Mouse (Mus musculus): ENCODE results near the gene Nrp1. TPM values are rescaled to one million over a fixed set of nuclear protein-coding genes. Genes with fewer than 3 reads are reported as not detected.

Gene Nrp1
- polyA plus RNA-seq, 1 experiment from 2014 or later = 8.7 TPM

GRCm38 (mm10) chr8:128362940-128363595 is 4.7 kb downstream of the Nrp1 start:
- ATAC-seq (peak; percentile 53), DNase-seq (peak; percentile 75)
- Histone ChIP-seq H3K4me2 (ENCODE audit: low read depth, low read length) (peak overlapping the region; percentile 31), H3K27me3 (ENCODE audit: insufficient read depth, low read length) (peaks cover 22% of the 10 kb centered on the region), H3K9ac (replicated peaks) (no peak overlapping the region), H3K9me3 (ENCODE audit: low read length) (no peaks in the 10 kb centered on the region), H3K4me1 (ENCODE audit: insufficient read depth) (no peaks in the 10 kb centered on the region), H3K36me3 (replicated peaks; ENCODE audit: insufficient read depth, low read length) (no peaks in the 10 kb centered on the region), H3K4me3 (ENCODE audit: low read depth, low read length) (no peak overlapping the region), H3K27ac (ENCODE audit: low read depth) (no peak overlapping the region)
- TF ChIP-seq CTCF (IDR thresholded peaks at IDR 0.05; ENCODE audit: low read depth) = peak; percentile 96
- no peak for TF ChIP-seq EP300 (IDR thresholded peaks at IDR 0.05; ENCODE audit: low read depth)
- WGBS (ENCODE audit: insufficient replicate concordance) = 8% methylated on average over 11 of the region's 11 CpGs

GRCm38 (mm10) chr8:128370496-128370895 is 12.1 kb downstream of the Nrp1 start:
- no peak for TF ChIP-seq CTCF (IDR thresholded peaks at IDR 0.05; ENCODE audit: low read depth)
- no peak for TF ChIP-seq EP300 (IDR thresholded peaks at IDR 0.05; ENCODE audit: low read depth)
- H3K9ac ChIP-seq (replicated peaks) = no peak overlapping the region
- no peak overlapping the region for H3K4me2 ChIP-seq (ENCODE audit: low read depth, low read length)
- H3K9me3 ChIP-seq (ENCODE audit: low read length) = no peaks in the 10 kb centered on the region
- WGBS (ENCODE audit: insufficient replicate concordance) = 62% methylated on average over 4 of the region's 4 CpGs
- no peaks in the 10 kb centered on the region for H3K36me3 ChIP-seq (replicated peaks; ENCODE audit: insufficient read depth, low read length)
- H3K4me3 ChIP-seq (ENCODE audit: low read depth, low read length) = no peak overlapping the region
- DNase-seq (no peak), ATAC-seq (no peak)
- no peaks in the 10 kb centered on the region for H3K27me3 ChIP-seq (ENCODE audit: insufficient read depth, low read length)
- no peak overlapping the region for H3K27ac ChIP-seq (ENCODE audit: low read depth)
- no peaks in the 10 kb centered on the region for H3K4me1 ChIP-seq (ENCODE audit: insufficient read depth)

DNA sequence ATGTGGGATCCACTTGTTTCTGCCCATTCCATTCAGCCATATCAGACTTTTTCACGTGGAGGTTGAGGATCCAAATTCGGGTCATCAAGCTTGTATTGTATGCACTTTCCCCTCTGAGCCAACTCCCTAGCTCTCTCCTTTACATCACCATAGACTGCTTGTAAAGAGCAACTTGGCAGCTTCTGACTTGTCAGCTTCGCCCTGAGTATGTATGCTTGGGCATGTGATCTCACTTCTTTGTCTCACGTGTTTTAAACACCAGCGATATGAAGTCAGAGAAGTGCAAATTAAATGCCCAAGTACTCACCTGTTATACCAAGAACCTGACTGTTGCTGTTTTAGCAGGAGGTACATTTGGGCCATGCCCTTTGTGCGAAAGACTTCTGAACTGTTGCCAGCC is 12.6 kb downstream of the Nrp1 start:
- no peak overlapping the region for H3K4me2 ChIP-seq (ENCODE audit: low read depth, low read length)
- no peak for ATAC-seq
- WGBS (ENCODE audit: insufficient replicate concordance) = 78% methylated on average over 6 of the region's 6 CpGs
- no peaks in the 10 kb centered on the region for H3K36me3 ChIP-seq (replicated peaks; ENCODE audit: insufficient read depth, low read length)
- H3K9me3 ChIP-seq (ENCODE audit: low read length) = no peaks in the 10 kb centered on the region
- H3K27me3 ChIP-seq (ENCODE audit: insufficient read depth, low read length) = no peaks in the 10 kb centered on the region
- no peak for DNase-seq
- H3K4me1 ChIP-seq (ENCODE audit: insufficient read depth) = no peaks in the 10 kb centered on the region
- no peak overlapping the region for H3K9ac ChIP-seq (replicated peaks)
- no peak for TF ChIP-seq EP300 (IDR thresholded peaks at IDR 0.05; ENCODE audit: low read depth)
- TF ChIP-seq CTCF (IDR thresholded peaks at IDR 0.05; ENCODE audit: low read depth) = no peak
- no peak overlapping the region for H3K27ac ChIP-seq (ENCODE audit: low read depth)
- H3K4me3 ChIP-seq (ENCODE audit: low read depth, low read length) = no peak overlapping the region

GRCm38 (mm10) chr8:128371789-128372188 is 13.4 kb downstream of the Nrp1 start:
- no peaks in the 10 kb centered on the region for H3K36me3 ChIP-seq (replicated peaks; ENCODE audit: insufficient read depth, low read length)
- H3K9me3 ChIP-seq (ENCODE audit: low read length) = no peaks in the 10 kb centered on the region
- no peak overlapping the region for H3K4me2 ChIP-seq (ENCODE audit: low read depth, low read length)
- H3K4me1 ChIP-seq (ENCODE audit: insufficient read depth) = no peaks in the 10 kb centered on the region
- H3K27me3 ChIP-seq (ENCODE audit: insufficient read depth, low read length) = no peaks in the 10 kb centered on the region
- H3K9ac ChIP-seq (replicated peaks) = no peak overlapping the region
- 70% methylated on average over 3 of the region's 3 CpGs for WGBS (ENCODE audit: insufficient replicate concordance)
- TF ChIP-seq CTCF (IDR thresholded peaks at IDR 0.05; ENCODE audit: low read depth) = no peak
- TF ChIP-seq EP300 (IDR thresholded peaks at IDR 0.05; ENCODE audit: low read depth) = no peak
- ATAC-seq (no peak), DNase-seq (no peak)
- H3K4me3 ChIP-seq (ENCODE audit: low read depth, low read length) = no peak overlapping the region
- no peak overlapping the region for H3K27ac ChIP-seq (ENCODE audit: low read depth)

GRCm38 (mm10) chr8:128372724-128373123 is 14.3 kb downstream of the Nrp1 start:
- no peaks in the 10 kb centered on the region for H3K36me3 ChIP-seq (replicated peaks; ENCODE audit: insufficient read depth, low read length)
- no peak overlapping the region for H3K27ac ChIP-seq (ENCODE audit: low read depth)
- H3K27me3 ChIP-seq (ENCODE audit: insufficient read depth, low read length) = no peaks in the 10 kb centered on the region
- DNase-seq (no peak), ATAC-seq (no peak)
- no peaks in the 10 kb centered on the region for H3K4me1 ChIP-seq (ENCODE audit: insufficient read depth)
- H3K4me2 ChIP-seq (ENCODE audit: low read depth, low read length) = no peak overlapping the region
- no peak overlapping the region for H3K4me3 ChIP-seq (ENCODE audit: low read depth, low read length)
- no peak overlapping the region for H3K9ac ChIP-seq (replicated peaks)
- 72% methylated on average over 5 of the region's 5 CpGs for WGBS (ENCODE audit: insufficient replicate concordance)
- H3K9me3 ChIP-seq (ENCODE audit: low read length) = no peaks in the 10 kb centered on the region
- TF ChIP-seq CTCF (IDR thresholded peaks at IDR 0.05; ENCODE audit: low read depth) = no peak
- no peak for TF ChIP-seq EP300 (IDR thresholded peaks at IDR 0.05; ENCODE audit: low read depth)

DNA sequence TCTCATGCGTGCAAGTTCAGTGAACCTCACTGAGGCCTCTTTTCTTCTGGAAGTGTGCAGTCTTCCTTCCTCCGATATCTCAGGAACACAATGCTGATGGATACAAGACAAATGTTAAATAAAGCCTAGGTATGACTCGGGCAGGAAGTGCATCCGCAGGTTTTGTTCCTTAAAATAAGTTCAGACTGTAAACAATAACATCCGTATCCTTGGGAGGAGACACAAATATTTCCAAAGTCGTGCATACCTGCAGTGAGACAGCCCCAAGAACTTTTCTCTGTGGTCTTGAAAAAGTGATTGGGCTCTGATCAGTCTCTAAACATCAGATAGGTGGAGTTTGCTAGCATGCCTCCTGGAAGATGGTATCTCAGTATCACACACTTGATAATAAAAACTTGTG is 15.0 kb downstream of the Nrp1 start:
- Histone ChIP-seq H3K36me3 (replicated peaks; ENCODE audit: insufficient read depth, low read length) (no peaks in the 10 kb centered on the region), H3K4me3 (ENCODE audit: low read depth, low read length) (no peak overlapping the region), H3K9me3 (ENCODE audit: low read length) (no peaks in the 10 kb centered on the region), H3K4me2 (ENCODE audit: low read depth, low read length) (no peak overlapping the region), H3K27me3 (ENCODE audit: insufficient read depth, low read length) (no peaks in the 10 kb centered on the region), H3K27ac (ENCODE audit: low read depth) (no peak overlapping the region), H3K9ac (replicated peaks) (no peak overlapping the region), H3K4me1 (ENCODE audit: insufficient read depth) (no peaks in the 10 kb centered on the region)
- no peak for TF ChIP-seq EP300 (IDR thresholded peaks at IDR 0.05; ENCODE audit: low read depth)
- WGBS (ENCODE audit: insufficient replicate concordance) = 70% methylated on average over 6 of the region's 6 CpGs
- no peak for ATAC-seq
- no peak for DNase-seq

DNA sequence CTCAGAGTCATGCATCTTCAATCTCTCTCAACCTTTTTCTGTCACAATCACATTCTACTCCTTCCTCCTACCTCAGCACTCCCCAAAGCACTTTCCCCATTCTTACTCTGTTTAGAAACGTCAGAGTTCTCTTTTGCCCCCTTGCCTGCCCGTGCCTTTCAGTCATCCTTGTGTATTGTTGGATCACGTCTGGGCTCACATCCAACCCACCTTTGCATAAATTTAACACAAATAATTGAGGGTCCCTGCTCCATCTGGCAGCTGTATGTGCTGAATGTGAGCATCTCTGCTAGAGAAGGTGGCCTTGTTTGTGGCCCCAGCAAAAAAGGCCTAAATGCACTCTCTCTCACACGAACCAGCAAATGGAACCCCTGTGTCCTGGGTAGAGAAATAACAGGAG is 16.9 kb downstream of the Nrp1 start:
- Histone ChIP-seq H3K4me1 (ENCODE audit: insufficient read depth) (no peaks in the 10 kb centered on the region), H3K9ac (replicated peaks) (no peak overlapping the region), H3K9me3 (ENCODE audit: low read length) (no peaks in the 10 kb centered on the region), H3K4me2 (ENCODE audit: low read depth, low read length) (no peak overlapping the region), H3K27me3 (ENCODE audit: insufficient read depth, low read length) (no peaks in the 10 kb centered on the region), H3K4me3 (ENCODE audit: low read depth, low read length) (no peak overlapping the region), H3K36me3 (replicated peaks; ENCODE audit: insufficient read depth, low read length) (no peaks in the 10 kb centered on the region), H3K27ac (ENCODE audit: low read depth) (no peak overlapping the region)
- TF ChIP-seq EP300 (IDR thresholded peaks at IDR 0.05; ENCODE audit: low read depth) = no peak
- no peak for TF ChIP-seq CTCF (IDR thresholded peaks at IDR 0.05; ENCODE audit: low read depth)
- ATAC-seq = no peak
- 61% methylated on average over 4 of the region's 4 CpGs for WGBS (ENCODE audit: insufficient replicate concordance)
- DNase-seq = no peak

All from liver, postnatal 0 days (tissue).